Mouse (Mus musculus) mouse embryonic stem cell (cell line): ENCODE results near the gene Zfp704.
"Not testable (repeated sequence)": the region's sequence is repeated elsewhere in the genome, so short reads cannot be mapped to it uniquely, and the experiment has no call there.

ENCODE experiments used
- in situ Hi-C, 2 experiments: fragments of 300-500 bp; cut with MboI; formaldehyde crosslinking; loops; 1 replicate in 1 of 2; 3 replicates in 1 of 2; pipeline ENCODE4 v1.14.3; 2019 to 2020; ENCODE audit warnings: low sequenced_read_pairs in 2 of 2, low pct_unique_long_range_greater_than_20kb in 1 of 2, mixed read lengths in 1 of 2; ENCODE audit not compliant: unreplicated experiment in 1 of 2

Gene Zfp704

GRCm38 (mm10) chr3:9570782-9571181, 39.1 kb downstream of the Zfp704 start:
- in situ Hi-C loops: no loop called here

- in situ Hi-C loops: not testable (repeated sequence)
Observed at GRCm38 (mm10) chr3:9569706-9570105, 40.2 kb downstream of the Zfp704 start.

- in situ Hi-C loops: no loop called here
Observed at GRCm38 (mm10) chr3:9568565-9569228, 41.2 kb downstream of the Zfp704 start.

GRCm38 (mm10) chr3:9567948-9568347, 41.9 kb downstream of the Zfp704 start:
- in situ Hi-C loops: no loop called here

- in situ Hi-C loops: no loop called here
Observed at GRCm38 (mm10) chr3:9566831-9567230, 43.1 kb downstream of the Zfp704 start.

GRCm38 (mm10) chr3:9563562-9563961, 46.3 kb downstream of the Zfp704 start:
- in situ Hi-C loops: no loop called here

- in situ Hi-C loops: no loop called here
Observed at GRCm38 (mm10) chr3:9562649-9563328, 47.1 kb downstream of the Zfp704 start.

- in situ Hi-C loops: no loop called here
Observed at GRCm38 (mm10) chr3:9557778-9558560, 51.9 kb downstream of the Zfp704 start.

GRCm38 (mm10) chr3:9556137-9556536, 53.7 kb downstream of the Zfp704 start:
- in situ Hi-C loops: no loop called here

GRCm38 (mm10) chr3:9554916-9555315, 55.0 kb downstream of the Zfp704 start:
- in situ Hi-C loops: no loop called here

- in situ Hi-C loops: no loop called here
Observed at GRCm38 (mm10) chr3:9552332-9552731, 57.6 kb downstream of the Zfp704 start.

GRCm38 (mm10) chr3:9550930-9551329, 59.0 kb downstream of the Zfp704 start:
- in situ Hi-C loops: no loop called here

- in situ Hi-C loops: no loop called here
Observed at GRCm38 (mm10) chr3:9549815-9550214, 60.1 kb downstream of the Zfp704 start.

GRCm38 (mm10) chr3:9548188-9548587, 61.7 kb downstream of the Zfp704 start:
- in situ Hi-C loops: no loop called here

- in situ Hi-C loops: no loop called here
Observed at GRCm38 (mm10) chr3:9546882-9547620, 62.8 kb downstream of the Zfp704 start.

- in situ Hi-C loops: no loop called here
Observed at GRCm38 (mm10) chr3:9544421-9544820, 65.5 kb downstream of the Zfp704 start.

GRCm38 (mm10) chr3:9543916-9544315, 66.0 kb downstream of the Zfp704 start:
- in situ Hi-C loops: no loop called here

- in situ Hi-C loops: no loop called here
Observed at GRCm38 (mm10) chr3:9543463-9543862, 66.4 kb downstream of the Zfp704 start.

GRCm38 (mm10) chr3:9541561-9541960, 68.3 kb downstream of the Zfp704 start:
- in situ Hi-C loops: no loop called here
